Mouse (Mus musculus) intestine, embryonic 15.5 days (tissue): ENCODE measurements at regions not wholly inside any gene's neighbourhood (a gene's known extent, or its start where the extent isn't known, plus 50 kb on each side); places are given as distances from the start of the nearest gene placed in this dataset.

ENCODE experiments used
- ATAC-seq: fragments of 200-750 bp; cut with Nextera tagmentation; 2 replicates; pipeline ENCODE4 v1.8.0; 2017; ENCODE audit warnings: moderate TSS enrichment, moderate library complexity
- H3K27ac ChIP-seq: fragments of 300-500 bp; sonication (generic); 2 replicates; pipeline ENCODE4 v1.5.1; 2015; ENCODE audit warnings: mild to moderate bottlenecking, inconsistent platforms
- H3K27me3 ChIP-seq: fragments of 300-500 bp; sonication (generic); replicated peaks from 2 replicates; pipeline ENCODE4 v1.6.1; 2015; ENCODE audit warnings: inconsistent platforms
- H3K36me3 ChIP-seq: fragments of 300-500 bp; sonication (generic); 2 replicates; pipeline ENCODE4 v1.6.1; 2015; ENCODE audit warnings: inconsistent platforms
- H3K4me1 ChIP-seq: fragments of 300-500 bp; sonication (generic); replicated peaks from 2 replicates; pipeline ENCODE4 v1.6.1; 2015; ENCODE audit warnings: inconsistent platforms
- H3K4me2 ChIP-seq: fragments of 300-500 bp; sonication (generic); replicated peaks from 2 replicates; pipeline ENCODE4 v1.6.1; 2015; ENCODE audit warnings: mild to moderate bottlenecking, inconsistent platforms
- H3K4me3 ChIP-seq: fragments of 300-500 bp; sonication (generic); replicated peaks from 2 replicates; pipeline ENCODE4 v1.5.1; 2015; ENCODE audit warnings: inconsistent platforms
- H3K9ac ChIP-seq: fragments of 300-500 bp; sonication (generic); 2 replicates; pipeline ENCODE4 v1.6.1; 2015; ENCODE audit warnings: inconsistent platforms
- H3K9me3 ChIP-seq: fragments of 300-500 bp; sonication (generic); 2 replicates; pipeline ENCODE4 v1.6.1; 2016; ENCODE audit warnings: inconsistent platforms
- WGBS: fragments of 180-500 bp; shearing (Covaris S2); methylation state at CpG from one replicate; pipeline ENCODE4 v1.1.7; 2015; 5-methylcytosine and 5-hydroxymethylcytosine counted together

GRCm38 (mm10) chr3:136439350-136439749 lies 113.5 kb upstream of the Bank1 start:
- Histone ChIP-seq H3K4me3 (no peak overlapping the region), H3K9ac (no peak overlapping the region), H3K27me3 (no peaks in the 10 kb centered on the region), H3K27ac (no peak overlapping the region), H3K4me2 (no peak overlapping the region), H3K36me3 (no peaks in the 10 kb centered on the region), H3K4me1 (no peaks in the 10 kb centered on the region), H3K9me3 (no peaks in the 10 kb centered on the region)
- ATAC-seq = no peak
- WGBS = 73% methylated on average over 5 of the region's 5 CpGs

- no peaks in the 10 kb centered on the region for H3K36me3 ChIP-seq
- H3K9ac ChIP-seq = no peak overlapping the region
- no peak overlapping the region for H3K4me3 ChIP-seq
- no peak overlapping the region for H3K4me2 ChIP-seq
- no peaks in the 10 kb centered on the region for H3K9me3 ChIP-seq
- no peak for ATAC-seq
- 47% methylated on average over 5 of the region's 5 CpGs for WGBS
- H3K27ac ChIP-seq = no peak overlapping the region
- H3K27me3 ChIP-seq = no peaks in the 10 kb centered on the region
- H3K4me1 ChIP-seq = no peaks in the 10 kb centered on the region
Observed at GRCm38 (mm10) chr3:136434407-136434806, 108.5 kb upstream of the Bank1 start.

GRCm38 (mm10) chr3:136432072-136432471 lies 106.2 kb upstream of the Bank1 start:
- no peak overlapping the region for H3K27ac ChIP-seq
- H3K9me3 ChIP-seq = no peaks in the 10 kb centered on the region
- WGBS = 87% methylated on average over 3 of the region's 3 CpGs

GRCm38 (mm10) chr3:136427427-136427826 lies 101.6 kb upstream of the Bank1 start:
- no peaks in the 10 kb centered on the region for H3K27me3 ChIP-seq
- H3K36me3 ChIP-seq = no peaks in the 10 kb centered on the region
- ATAC-seq = no peak
- no peak overlapping the region for H3K9ac ChIP-seq
- no peaks in the 10 kb centered on the region for H3K4me1 ChIP-seq
- 90% methylated on average over 2 of the region's 2 CpGs for WGBS
- no peak overlapping the region for H3K27ac ChIP-seq
- H3K9me3 ChIP-seq = no peaks in the 10 kb centered on the region
- H3K4me3 ChIP-seq = no peak overlapping the region
- H3K4me2 ChIP-seq = no peak overlapping the region

More at GRCm38 (mm10) chr3:136432072-136432471, 106.2 kb upstream of the Bank1 start:
- Histone ChIP-seq H3K9ac (no peak overlapping the region), H3K4me1 (no peaks in the 10 kb centered on the region), H3K4me2 (no peak overlapping the region), H3K36me3 (no peaks in the 10 kb centered on the region), H3K4me3 (no peak overlapping the region), H3K27me3 (no peaks in the 10 kb centered on the region)
- no peak for ATAC-seq

GRCm38 (mm10) chr3:136426539-136427194 lies 100.8 kb upstream of the Bank1 start:
- H3K9ac ChIP-seq = no peak overlapping the region
- no peaks in the 10 kb centered on the region for H3K9me3 ChIP-seq
- ATAC-seq = no peak
- 64% methylated on average over 8 of the region's 8 CpGs for WGBS
- no peak overlapping the region for H3K4me3 ChIP-seq
- H3K4me2 ChIP-seq = no peak overlapping the region
- H3K4me1 ChIP-seq = no peaks in the 10 kb centered on the region
- no peaks in the 10 kb centered on the region for H3K36me3 ChIP-seq
- no peak overlapping the region for H3K27ac ChIP-seq
- H3K27me3 ChIP-seq = no peaks in the 10 kb centered on the region

- Histone ChIP-seq H3K27ac (no peak overlapping the region), H3K36me3 (no peaks in the 10 kb centered on the region), H3K4me2 (no peak overlapping the region), H3K4me1 (no peaks in the 10 kb centered on the region), H3K9ac (no peak overlapping the region), H3K4me3 (no peak overlapping the region), H3K27me3 (no peaks in the 10 kb centered on the region), H3K9me3 (no peaks in the 10 kb centered on the region)
- WGBS = 80% methylated on average over 10 of the region's 10 CpGs
- no peak for ATAC-seq
Observed at GRCm38 (mm10) chr3:136421969-136422614, 96.2 kb upstream of the Bank1 start.

- H3K27ac ChIP-seq = no peak overlapping the region
- no peak for ATAC-seq
- 81% methylated on average over 8 of the region's 8 CpGs for WGBS
Observed at GRCm38 (mm10) chr3:136405606-136406005, 79.7 kb upstream of the Bank1 start.

GRCm38 (mm10) chr3:136383282-136383681 lies 57.4 kb upstream of the Bank1 start:
- no peak overlapping the region for H3K27ac ChIP-seq
- H3K9ac ChIP-seq = no peak overlapping the region
- H3K4me2 ChIP-seq = no peak overlapping the region
- WGBS = 64% methylated on average over 4 of the region's 4 CpGs
- H3K4me1 ChIP-seq = no peaks in the 10 kb centered on the region
- H3K36me3 ChIP-seq = no peaks in the 10 kb centered on the region
- no peak overlapping the region for H3K4me3 ChIP-seq
- H3K9me3 ChIP-seq = no peaks in the 10 kb centered on the region
- H3K27me3 ChIP-seq = no peaks in the 10 kb centered on the region
- ATAC-seq = no peak

More at GRCm38 (mm10) chr3:136405606-136406005, 79.7 kb upstream of the Bank1 start:
- Histone ChIP-seq H3K4me1 (no peaks in the 10 kb centered on the region), H3K36me3 (no peaks in the 10 kb centered on the region), H3K9me3 (no peaks in the 10 kb centered on the region), H3K9ac (no peak overlapping the region), H3K4me3 (no peak overlapping the region), H3K27me3 (no peaks in the 10 kb centered on the region), H3K4me2 (no peak overlapping the region)

GRCm38 (mm10) chr3:136380644-136381043 lies 54.8 kb upstream of the Bank1 start:
- no peak for ATAC-seq
- Histone ChIP-seq H3K4me2 (no peak overlapping the region), H3K27ac (no peak overlapping the region), H3K9ac (no peak overlapping the region), H3K36me3 (no peaks in the 10 kb centered on the region), H3K9me3 (no peaks in the 10 kb centered on the region), H3K27me3 (no peaks in the 10 kb centered on the region), H3K4me1 (no peaks in the 10 kb centered on the region), H3K4me3 (no peak overlapping the region)
- 41% methylated on average over 7 of the region's 7 CpGs for WGBS

GRCm38 (mm10) chr3:136379741-136380398 lies 54.0 kb upstream of the Bank1 start:
- Histone ChIP-seq H3K9me3 (no peaks in the 10 kb centered on the region), H3K9ac (no peak overlapping the region), H3K4me3 (no peak overlapping the region), H3K27me3 (no peaks in the 10 kb centered on the region), H3K4me2 (no peak overlapping the region), H3K36me3 (no peaks in the 10 kb centered on the region), H3K4me1 (no peaks in the 10 kb centered on the region), H3K27ac (no peak overlapping the region)
- ATAC-seq = no peak
- 84% methylated on average over 6 of the region's 6 CpGs for WGBS

GRCm38 (mm10) chr3:136376893-136377292 lies 51.0 kb upstream of the Bank1 start:
- H3K27ac ChIP-seq = no peak overlapping the region
- H3K9ac ChIP-seq = no peak overlapping the region
- H3K27me3 ChIP-seq = no peaks in the 10 kb centered on the region
- no peaks in the 10 kb centered on the region for H3K4me1 ChIP-seq
- 66% methylated on average over 4 of the region's 4 CpGs for WGBS
- H3K9me3 ChIP-seq = no peaks in the 10 kb centered on the region
- no peak for ATAC-seq
- no peak overlapping the region for H3K4me2 ChIP-seq
- H3K36me3 ChIP-seq = no peaks in the 10 kb centered on the region
- H3K4me3 ChIP-seq = no peak overlapping the region
